8 mouse cellular contexts compared by ENCODE assay signal in the genomic region with DNA sequence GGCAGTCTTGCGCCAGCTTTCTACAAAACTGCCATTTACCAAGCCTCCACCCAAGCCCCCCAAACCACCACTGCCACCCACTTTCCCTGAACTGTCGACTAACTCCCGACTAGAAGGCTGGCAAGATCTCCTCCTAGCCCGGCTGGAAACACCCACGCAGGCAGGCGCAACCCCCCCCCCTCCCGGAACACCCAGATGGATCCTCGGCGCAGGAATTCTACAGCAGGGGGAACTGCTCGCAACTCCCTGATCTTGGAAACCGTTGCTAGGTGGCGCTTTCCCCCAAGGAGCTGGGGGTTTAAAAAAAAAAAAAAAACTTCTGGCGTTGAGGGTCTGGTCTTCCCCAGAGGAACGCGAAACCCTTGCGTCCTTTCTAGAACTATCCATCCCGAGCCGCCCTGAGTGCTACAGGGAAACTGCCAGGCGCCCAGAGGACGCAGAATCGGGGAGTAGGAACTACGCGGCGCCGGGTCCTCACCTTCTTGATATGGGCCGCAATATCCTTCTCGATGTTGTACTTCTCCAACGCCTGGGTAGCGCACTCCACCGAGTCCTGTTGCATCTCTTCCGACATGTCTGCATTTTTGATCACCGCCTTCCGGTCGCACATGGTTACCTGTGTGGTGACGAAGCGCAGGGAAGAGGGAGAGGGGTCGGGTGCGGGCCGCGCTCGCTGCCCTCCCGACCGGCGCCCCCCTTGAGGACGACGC. TPM values are rescaled to one million over a fixed set of nuclear protein-coding genes. Genes with fewer than 3 reads are reported as not detected.
DNase-seq lines count a peak whose midpoint lies in the region; ATAC-seq and TF ChIP-seq lines count a peak whose summit lies in the region.

No protein-coding gene starts in this region.

- no peaks in the 10 kb centered on the region for H3K9me3 ChIP-seq in hindbrain, embryonic 10.5 days
- H3K9me3 ChIP-seq in lung, postnatal 0 days (ENCODE audit: low read length), result no peaks in the 10 kb centered on the region

- peaks cover 16% of the 10 kb centered on the region; the same call in 1 of the 2 replicates for H3K27me3 ChIP-seq in hindbrain, embryonic 10.5 days (ENCODE audit: insufficient read depth, poor library complexity, severe bottlenecking)
- no peaks in the 10 kb centered on the region for H3K27me3 ChIP-seq in lung, postnatal 0 days (replicated peaks; ENCODE audit: insufficient read depth, low read length)

- peak; percentile 10 for ATAC-seq in lung, postnatal 0 days

- peak overlapping the region; percentile 86 for H3K4me3 ChIP-seq in hindbrain, embryonic 10.5 days
- H3K4me3 ChIP-seq in lung, postnatal 0 days (ENCODE audit: low read depth, low read length), result peak overlapping the region; percentile 82

- peaks cover 33% of the 10 kb centered on the region for H3K4me1 ChIP-seq in hindbrain, embryonic 10.5 days (replicated peaks)
- H3K4me1 ChIP-seq in lung, postnatal 0 days (ENCODE audit: insufficient read depth, low read depth, low read length), result no peaks in the 10 kb centered on the region

- TF ChIP-seq CTCF in lung, postnatal 0 days (IDR thresholded peaks at IDR 0.05), result peak; percentile 63

- H3K9ac ChIP-seq in lung, postnatal 0 days (replicated peaks; ENCODE audit: low read depth), result peak overlapping the region; percentile 66

- H3K27ac ChIP-seq in hindbrain, embryonic 10.5 days, result peak overlapping the region; percentile 95
- H3K27ac ChIP-seq in lung, postnatal 0 days (ENCODE audit: low read length), result peak overlapping the region; percentile 90

- H3K36me3 ChIP-seq in hindbrain, embryonic 10.5 days, result peaks cover 45% of the 10 kb centered on the region
- 0 out of 2 replicates have a peak, but pooled peaks cover 10% of the 10 kb centered on the region for H3K36me3 ChIP-seq in lung, postnatal 0 days (ENCODE audit: insufficient read depth, low read length)

- no peak for TF ChIP-seq EP300 in lung, postnatal 0 days (IDR thresholded peaks at IDR 0.05)

- DNase-seq in left cerebral cortex, adult 18-20 months (ENCODE audit: low spot score in 2 of 2), result peak; percentile 54 to 61
- no peak for DNase-seq in left cerebral cortex, adult 11 months (ENCODE audit: low spot score)
- DNase-seq in cerebellum, adult 9-10 months, result peak; percentile 71
- peak; percentile 67 for DNase-seq in forelimb bud, embryonic 11.5 days (ENCODE audit: low read depth, low spot score)
- peak; percentile 73 for DNase-seq in hindbrain, embryonic 10.5 days (ENCODE audit: low spot score)
- peak; percentile 68 for DNase-seq in layer of hippocampus, adult 9-11 months
- peak; percentile 91 for DNase-seq in lung, postnatal 0 days (ENCODE audit: low spot score)
- DNase-seq in retina, postnatal 1 day, result peak; percentile 87

- H3K4me2 ChIP-seq in lung, postnatal 0 days (replicated peaks; ENCODE audit: low read depth, low read length), result peak overlapping the region; percentile 64

- 1% methylated on average over 46 of the region's 46 CpGs for WGBS in hindbrain, embryonic 10.5 days
- WGBS in lung, postnatal 0 days, result 1% methylated on average over 44 of the region's 46 CpGs

RNA-seq across cellular contexts. Expression of gene Dynll1, which starts 0.6 kb away (rescaled TPM):
- total RNA-seq in left cerebral cortex, adult 18-20 months (2021), result 100 to 1,000 TPM; 631 to 705 TPM
- 1,684 and 1,740 TPM in 2 replicates for polyA plus RNA-seq in hindbrain, embryonic 10.5 days (2016; fragmentation: Nextera tagmentation; extraction: Ambion mirVana)
- polyA plus RNA-seq in lung, postnatal 0 days (2015; fragmentation: Nextera tagmentation; extraction: Ambion mirVana), result 1,317 and 1,524 TPM in 2 replicates

RNA-seq across cellular contexts. Expression of gene Coq5, which starts 20.7 kb away (rescaled TPM):
- 10 to 100 TPM; 42.1 to 43.2 TPM for total RNA-seq in left cerebral cortex, adult 18-20 months (2021)
- polyA plus RNA-seq in hindbrain, embryonic 10.5 days (2016; fragmentation: Nextera tagmentation; extraction: Ambion mirVana), result 49.6 and 55.1 TPM in 2 replicates
- polyA plus RNA-seq in lung, postnatal 0 days (2015; fragmentation: Nextera tagmentation; extraction: Ambion mirVana), result 18.9 and 19.4 TPM in 2 replicates

RNA-seq across cellular contexts. Expression of gene Srsf9, which starts 26.8 kb away (rescaled TPM):
- 10 to 100 TPM; 62.9 to 72.1 TPM for total RNA-seq in left cerebral cortex, adult 18-20 months (2021)
- 383 and 387 TPM in 2 replicates for polyA plus RNA-seq in hindbrain, embryonic 10.5 days (2016; fragmentation: Nextera tagmentation; extraction: Ambion mirVana)
- polyA plus RNA-seq in lung, postnatal 0 days (2015; fragmentation: Nextera tagmentation; extraction: Ambion mirVana), result 140 and 152 TPM in 2 replicates

RNA-seq across cellular contexts. Expression of gene Rnf10, which starts 27.5 kb away (rescaled TPM):
- 100 to 1,000 TPM; 247 to 256 TPM for total RNA-seq in left cerebral cortex, adult 18-20 months (2021)
- 132 and 172 TPM in 2 replicates for polyA plus RNA-seq in hindbrain, embryonic 10.5 days (2016; fragmentation: Nextera tagmentation; extraction: Ambion mirVana)
- polyA plus RNA-seq in lung, postnatal 0 days (2015; fragmentation: Nextera tagmentation; extraction: Ambion mirVana), result 98.5 and 104 TPM in 2 replicates

RNA-seq across cellular contexts. Expression of gene Gatc, which starts 40.8 kb away (rescaled TPM):
- 10 to 100 TPM; 18.4 to 20.5 TPM for total RNA-seq in left cerebral cortex, adult 18-20 months (2021)
- polyA plus RNA-seq in hindbrain, embryonic 10.5 days (2016; fragmentation: Nextera tagmentation; extraction: Ambion mirVana), result 35.6 and 41.2 TPM in 2 replicates
- 10.1 and 10.4 TPM in 2 replicates for polyA plus RNA-seq in lung, postnatal 0 days (2015; fragmentation: Nextera tagmentation; extraction: Ambion mirVana)
